Mouse (Mus musculus) liver, embryonic 13.5 days (tissue): ENCODE results near the gene Pcbp3. TPM values are rescaled to one million over a fixed set of nuclear protein-coding genes. Genes with fewer than 3 reads are reported as not detected.

Source experiments
- ATAC-seq: fragments of 200-750 bp; cut with Nextera tagmentation; 2 replicates; pipeline ENCODE4 v1.8.0; 2017; ENCODE audit warnings: low read depth, mild to moderate bottlenecking, moderate number of reproducible peaks, moderate library complexity
- DNase-seq: peaks from one replicate; pipeline ENCODE4 v3.0.0; 2022
- H3K27ac ChIP-seq: fragments of 300-500 bp; sonication (generic); 2 replicates; pipeline ENCODE4 v1.5.1; 2015; ENCODE audit warnings: moderate library complexity, mild to moderate bottlenecking, inconsistent platforms
- H3K27me3 ChIP-seq: fragments of 300-500 bp; sonication (generic); 2 replicates; pipeline ENCODE4 v1.6.1; 2015; ENCODE audit warnings: mild to moderate bottlenecking, inconsistent platforms
- H3K36me3 ChIP-seq: fragments of 300-500 bp; sonication (generic); 2 replicates; pipeline ENCODE4 v1.6.1; 2015; ENCODE audit warnings: mild to moderate bottlenecking, inconsistent platforms
- H3K4me1 ChIP-seq: fragments of 300-500 bp; sonication (generic); replicated peaks from 2 replicates; pipeline ENCODE4 v1.6.1; 2015; ENCODE audit warnings: inconsistent platforms
- H3K4me2 ChIP-seq: fragments of 300-500 bp; sonication (generic); 2 replicates; pipeline ENCODE4 v1.6.1; 2015; ENCODE audit warnings: inconsistent platforms, mild to moderate bottlenecking, moderate library complexity
- H3K4me3 ChIP-seq: fragments of 300-500 bp; sonication (generic); replicated peaks from 2 replicates; pipeline ENCODE4 v1.5.1; 2015; ENCODE audit warnings: mild to moderate bottlenecking, inconsistent platforms
- H3K9ac ChIP-seq: fragments of 300-500 bp; sonication (generic); 2 replicates; pipeline ENCODE4 v1.6.1; 2015; ENCODE audit warnings: mild to moderate bottlenecking, inconsistent platforms
- H3K9me3 ChIP-seq: fragments of 300-500 bp; sonication (generic); replicated peaks from 2 replicates; pipeline ENCODE4 v1.6.1; 2016; ENCODE audit warnings: inconsistent platforms
- WGBS: fragments of 180-500 bp; shearing (Covaris S2); methylation state at CpG from one replicate; pipeline ENCODE4 v1.1.7; 2015; ENCODE audit not compliant: insufficient replicate concordance; 5-methylcytosine and 5-hydroxymethylcytosine counted together
- polyA plus RNA-seq: library from polyadenylated mRNA; unstranded; fragments of >200 nt; fragmentation: Nextera tagmentation; extraction: Ambion mirVana; gene quantifications from 2 replicates; pipeline ENCODE4 v1.2.1, GENCODE M21; 2015

Gene Pcbp3
- polyA plus RNA-seq, 1 experiment from 2014 or later: 5.1 TPM

DNA sequence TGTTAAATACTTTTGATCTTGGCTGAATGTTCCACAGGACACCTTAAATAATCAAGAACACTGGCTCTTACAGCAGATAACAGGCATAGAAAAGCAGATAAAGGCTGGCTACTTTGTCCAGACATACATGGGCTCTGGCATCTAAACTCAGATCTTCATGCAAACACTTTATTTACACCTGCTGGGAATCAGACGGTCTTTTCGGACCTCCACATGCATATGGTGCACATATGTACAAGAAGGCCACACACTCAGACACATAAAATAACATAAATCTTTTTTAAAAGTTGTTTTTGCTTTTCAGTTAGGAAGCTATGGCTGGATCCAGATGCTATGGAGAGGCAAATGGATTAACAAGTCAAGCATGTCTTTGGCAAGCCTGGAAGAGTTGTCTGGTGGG is 37.2 kb downstream of the Pcbp3 start:
- no peaks in the 10 kb centered on the region for H3K9me3 ChIP-seq
- WGBS: 74% methylated on average over 2 of the region's 2 CpGs
- H3K27ac ChIP-seq: no peak overlapping the region

DNA sequence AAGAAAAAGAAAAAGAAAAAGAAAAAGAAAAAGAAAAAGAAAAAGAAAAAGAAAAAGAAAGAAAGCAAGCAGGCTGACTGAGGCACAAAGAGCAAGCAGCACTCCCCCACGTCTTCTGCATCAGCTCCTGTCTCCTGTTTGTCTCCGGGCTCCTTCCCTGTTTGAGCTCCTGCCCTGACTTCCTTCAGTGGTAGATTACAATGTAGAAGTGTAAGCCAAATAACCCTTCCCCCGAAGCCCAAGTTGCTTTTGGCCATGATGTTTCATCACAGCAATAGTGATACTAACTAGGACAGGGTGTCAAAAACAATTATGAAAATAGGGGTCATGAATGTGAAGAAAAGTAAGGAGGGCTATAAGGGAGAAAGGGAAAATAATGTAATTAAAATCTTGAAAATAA is 43.6 kb downstream of the Pcbp3 start:
- H3K9ac ChIP-seq: no peak overlapping the region
- no peak overlapping the region for H3K4me2 ChIP-seq
- no peaks in the 10 kb centered on the region for H3K9me3 ChIP-seq
- H3K27ac ChIP-seq: no peak overlapping the region
- H3K36me3 ChIP-seq: no peaks in the 10 kb centered on the region
- no peak for ATAC-seq
- H3K27me3 ChIP-seq: no peaks in the 10 kb centered on the region
- 53% methylated on average over 3 of the region's 3 CpGs for whole genome bisulfite sequencing
- H3K4me1 ChIP-seq: no peaks in the 10 kb centered on the region
- DNase-seq: no peak
- no peak overlapping the region for H3K4me3 ChIP-seq

More for the DNA sequence above, 37.2 kb downstream of the Pcbp3 start:
- ATAC-seq: no peak
- Histone ChIP-seq H3K4me1 (no peaks in the 10 kb centered on the region), H3K36me3 (no peaks in the 10 kb centered on the region), H3K27me3 (no peaks in the 10 kb centered on the region), H3K4me2 (no peak overlapping the region), H3K9ac (no peak overlapping the region), H3K4me3 (no peak overlapping the region)
- DNase-seq: no peak

DNA sequence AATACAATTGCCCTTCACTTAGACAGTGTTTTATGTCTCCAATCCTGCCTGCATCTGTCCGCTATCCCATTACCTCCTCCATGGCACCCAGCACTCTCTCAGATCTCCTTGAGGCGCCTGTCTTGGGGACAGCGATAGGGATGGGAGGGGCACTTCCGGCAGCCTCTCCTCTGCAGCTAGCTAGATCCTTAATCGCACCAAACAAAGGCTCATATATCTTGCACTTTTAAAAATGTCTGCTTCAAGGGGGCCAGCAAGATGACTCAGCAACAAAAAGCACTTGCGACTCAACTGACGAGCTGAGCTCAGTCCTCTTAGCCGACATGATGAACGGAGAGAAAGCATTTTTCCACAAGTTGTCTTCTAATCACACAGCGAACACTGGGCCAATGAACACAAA is 55.3 kb downstream of the Pcbp3 start:
- H3K9me3 ChIP-seq: no peaks in the 10 kb centered on the region
- H3K9ac ChIP-seq: peak overlapping the region; percentile 14; the same call in 1 of the 2 replicates
- H3K27ac ChIP-seq: peak overlapping the region; percentile 47
- ATAC-seq (peak; percentile 95), DNase-seq (peak; percentile 64)
- WGBS: 23% methylated on average over 10 of the region's 10 CpGs
- H3K4me1 ChIP-seq: peaks cover 63% of the 10 kb centered on the region
- no peaks in the 10 kb centered on the region for H3K36me3 ChIP-seq
- H3K4me3 ChIP-seq: peak overlapping the region; percentile 35
- no peaks in the 10 kb centered on the region for H3K27me3 ChIP-seq
- H3K4me2 ChIP-seq: peak overlapping the region; percentile 60

DNA sequence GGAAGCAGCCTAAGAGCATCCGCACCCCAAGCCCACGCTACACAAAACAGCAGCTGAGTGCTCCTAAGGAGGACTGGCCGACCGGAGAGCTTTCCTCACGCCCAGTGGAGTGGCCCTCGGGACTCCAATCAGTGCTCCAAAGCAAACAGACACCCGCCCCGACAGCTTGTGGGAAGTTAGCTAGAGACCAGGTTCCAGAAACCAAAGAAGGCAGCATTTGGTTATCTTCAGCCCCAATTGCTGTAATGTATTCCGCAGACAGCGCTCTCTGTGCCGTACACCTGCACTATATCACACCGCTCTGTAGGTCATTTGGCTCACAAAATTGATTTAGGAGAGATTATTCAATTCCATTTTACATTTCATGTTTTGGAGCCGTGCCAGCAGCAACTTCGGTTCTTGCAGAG is 55.7 kb downstream of the Pcbp3 start:
- 35% methylated on average over 14 of the region's 14 CpGs for WGBS
- peak; percentile 8 for DNase-seq
- Histone ChIP-seq H3K9ac (peak overlapping the region; percentile 14; the same call in 1 of the 2 replicates), H3K27me3 (no peaks in the 10 kb centered on the region), H3K27ac (0 out of 2 replicates have a peak overlapping the region, but pooled peaks have one; percentile 47), H3K9me3 (no peaks in the 10 kb centered on the region), H3K4me1 (peaks cover 63% of the 10 kb centered on the region), H3K4me3 (peak overlapping the region; percentile 35), H3K4me2 (peak overlapping the region; percentile 60), H3K36me3 (no peaks in the 10 kb centered on the region)
- ATAC-seq: peak; percentile 58

DNA sequence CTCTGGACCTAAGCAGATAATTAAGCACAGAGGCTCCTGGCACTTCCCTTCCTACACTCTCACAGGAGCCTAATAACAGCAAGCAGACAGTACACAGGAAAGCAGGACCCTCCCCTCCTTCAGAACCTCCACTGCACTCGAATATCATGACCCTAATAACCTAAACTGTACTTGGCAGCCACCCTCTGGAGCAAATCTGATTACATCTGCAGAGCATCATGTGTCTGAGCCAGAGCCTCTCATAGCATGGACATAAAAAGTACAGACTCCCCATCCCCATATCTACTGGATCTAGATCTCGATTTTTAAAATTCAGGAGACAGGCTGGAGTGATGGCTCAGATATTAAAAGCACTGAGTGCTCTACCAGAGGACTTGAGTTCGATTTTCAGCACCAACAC is 58.0 kb downstream of the Pcbp3 start:
- DNase-seq (no peak), ATAC-seq (no peak)
- 45% methylated on average over 3 of the region's 3 CpGs for WGBS
- Histone ChIP-seq H3K4me1 (peaks cover 64% of the 10 kb centered on the region), H3K4me3 (no peak overlapping the region), H3K9me3 (no peaks in the 10 kb centered on the region), H3K36me3 (no peaks in the 10 kb centered on the region), H3K27me3 (no peaks in the 10 kb centered on the region), H3K27ac (no peak overlapping the region), H3K9ac (no peak overlapping the region), H3K4me2 (no peak overlapping the region)

DNA sequence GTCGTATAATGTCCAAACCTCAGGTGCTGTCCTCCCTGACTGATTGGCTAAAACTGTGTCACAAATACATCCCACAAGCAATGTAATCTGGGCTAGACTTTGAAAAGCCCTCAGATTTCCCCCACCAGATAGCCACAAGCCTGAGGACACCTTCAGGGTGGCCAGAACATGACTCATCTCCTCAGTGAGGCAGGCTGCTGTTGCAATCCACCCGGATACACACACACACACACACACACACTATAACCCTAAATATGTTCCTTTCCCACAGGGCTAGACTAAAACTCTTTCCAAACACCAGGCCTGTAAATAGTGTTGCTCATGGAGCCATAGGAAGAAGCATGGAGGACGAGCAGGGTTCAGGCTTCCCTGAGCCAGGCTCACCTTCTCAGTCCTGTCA is 58.6 kb downstream of the Pcbp3 start:
- H3K9ac ChIP-seq: no peak overlapping the region
- H3K4me3 ChIP-seq: no peak overlapping the region
- H3K4me2 ChIP-seq: no peak overlapping the region
- ATAC-seq: no peak
- no peaks in the 10 kb centered on the region for H3K27me3 ChIP-seq
- peaks cover 65% of the 10 kb centered on the region for H3K4me1 ChIP-seq
- no peak overlapping the region for H3K27ac ChIP-seq
- no peaks in the 10 kb centered on the region for H3K36me3 ChIP-seq
- no peaks in the 10 kb centered on the region for H3K9me3 ChIP-seq
- WGBS: 61% methylated on average over 3 of the region's 3 CpGs
- DNase-seq: no peak

DNA sequence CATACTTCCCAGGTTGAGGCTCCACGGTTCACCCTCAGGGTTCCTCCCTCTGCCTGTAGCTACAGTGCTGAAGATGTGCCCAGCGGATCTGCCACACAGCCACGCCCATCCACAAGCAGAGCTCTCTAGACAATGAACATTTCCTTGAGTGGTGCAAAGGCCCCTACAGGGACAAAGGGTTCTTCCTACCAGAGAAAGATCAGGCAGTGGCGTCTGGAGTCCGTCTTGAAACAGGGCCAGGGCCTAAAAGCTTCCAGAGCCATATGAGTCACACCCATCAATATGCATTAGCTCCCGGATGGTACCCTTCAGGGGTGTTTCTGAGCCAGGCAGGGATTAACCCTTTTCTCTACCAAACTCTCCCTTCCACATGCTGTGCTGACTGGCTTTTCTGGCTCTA is 59.1 kb downstream of the Pcbp3 start:
- H3K4me3 ChIP-seq: no peak overlapping the region
- ATAC-seq (no peak), DNase-seq (no peak)
- 30% methylated on average over 6 of the region's 6 CpGs for WGBS
- no peak overlapping the region for H3K9ac ChIP-seq
- H3K4me2 ChIP-seq: no peak overlapping the region
- no peak overlapping the region for H3K27ac ChIP-seq
- H3K9me3 ChIP-seq: no peaks in the 10 kb centered on the region
- H3K36me3 ChIP-seq: no peaks in the 10 kb centered on the region
- no peaks in the 10 kb centered on the region for H3K27me3 ChIP-seq
- H3K4me1 ChIP-seq: peaks cover 67% of the 10 kb centered on the region

DNA sequence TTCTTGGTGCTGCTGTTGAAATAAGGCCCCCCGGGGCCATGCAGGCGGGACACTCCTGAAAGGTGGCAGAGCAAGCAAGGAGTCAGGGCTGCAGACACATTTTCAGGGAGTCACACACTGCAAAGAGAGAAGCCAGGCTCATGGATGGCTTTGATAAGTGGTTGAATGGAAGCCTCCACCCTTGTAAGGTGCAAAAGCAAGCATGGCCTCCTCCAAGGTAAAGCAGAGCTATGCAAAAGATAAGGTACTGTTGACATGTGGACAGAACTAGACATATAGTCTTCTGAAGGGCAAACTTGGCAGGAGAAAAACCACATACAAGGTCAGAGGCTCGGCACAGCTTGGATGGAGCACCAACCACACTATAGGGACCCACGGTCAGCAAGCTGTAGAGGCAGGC is 63.3 kb downstream of the Pcbp3 start:
- DNase-seq (no peak), ATAC-seq (peak; percentile 72)
- H3K4me1 ChIP-seq: peaks cover 28% of the 10 kb centered on the region
- no peaks in the 10 kb centered on the region for H3K9me3 ChIP-seq
- no peak overlapping the region for H3K4me2 ChIP-seq
- no peak overlapping the region for H3K9ac ChIP-seq
- H3K27ac ChIP-seq: no peak overlapping the region
- H3K36me3 ChIP-seq: no peaks in the 10 kb centered on the region
- 55% methylated on average over 4 of the region's 4 CpGs for WGBS
- no peaks in the 10 kb centered on the region for H3K27me3 ChIP-seq
- no peak overlapping the region for H3K4me3 ChIP-seq

DNA sequence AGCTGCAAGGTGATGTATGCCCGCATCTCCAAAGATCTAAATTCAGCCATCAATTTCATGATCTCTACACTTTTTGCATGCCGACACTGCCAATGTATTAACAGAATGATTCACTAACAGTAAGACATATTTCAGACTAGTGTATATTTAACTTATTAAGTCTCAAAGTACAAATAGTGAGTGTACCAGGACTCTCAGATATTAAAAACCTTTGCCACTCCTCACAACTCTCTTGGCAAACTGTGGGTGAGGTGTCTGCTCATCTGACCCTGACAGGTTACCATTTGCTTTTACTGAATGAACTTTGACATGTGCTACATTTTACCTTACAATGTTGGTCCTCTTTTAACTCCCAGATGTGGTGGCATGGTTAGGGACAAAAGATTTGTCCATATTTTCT is 70.2 kb downstream of the Pcbp3 start:
- Histone ChIP-seq H3K36me3 (no peaks in the 10 kb centered on the region), H3K9me3 (no peaks in the 10 kb centered on the region), H3K4me2 (no peak overlapping the region), H3K9ac (no peak overlapping the region), H3K27ac (no peak overlapping the region), H3K4me3 (no peak overlapping the region), H3K27me3 (no peaks in the 10 kb centered on the region), H3K4me1 (no peaks in the 10 kb centered on the region)
- ATAC-seq (no peak), DNase-seq (no peak)
- 84% methylated on average over 2 of the region's 2 CpGs for WGBS

DNA sequence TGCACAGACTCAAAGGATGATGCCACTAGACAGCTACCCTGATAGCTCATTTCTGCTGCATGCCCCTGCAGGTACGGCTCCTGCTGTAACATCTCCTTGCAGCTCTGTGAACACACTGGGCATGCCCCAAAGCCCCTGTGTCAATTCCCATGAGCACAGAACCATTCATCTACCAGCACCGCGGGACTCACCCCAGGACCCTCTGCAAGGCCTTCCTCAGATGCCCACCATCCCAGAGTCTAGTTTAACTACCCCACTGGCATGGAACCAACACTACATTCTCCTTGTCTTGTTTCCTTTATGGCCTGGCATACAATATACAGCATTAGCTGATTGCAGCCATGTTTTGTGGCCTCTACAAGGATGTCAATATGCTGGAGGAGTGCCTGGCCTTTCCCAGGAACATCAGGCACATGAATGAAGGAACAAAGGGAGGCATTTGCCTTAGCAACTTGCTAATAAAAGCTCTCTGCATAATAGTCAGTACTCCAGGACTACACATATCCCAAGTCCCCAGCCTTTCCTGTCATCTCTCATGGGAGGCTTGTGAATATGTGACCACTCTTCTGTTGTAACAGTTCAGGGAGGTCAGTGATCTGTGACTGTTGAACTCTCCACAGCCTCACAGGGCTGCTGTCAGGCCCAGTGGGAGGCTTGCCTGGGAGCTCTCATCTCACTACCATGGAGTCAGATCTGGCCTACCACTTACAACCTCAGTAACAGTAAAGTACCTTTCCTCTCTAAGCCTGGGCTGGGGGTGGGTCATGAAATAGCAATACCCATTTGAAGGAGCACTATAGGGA is 78.0 kb downstream of the Pcbp3 start:
- Histone ChIP-seq H3K4me3 (no peak overlapping the region), H3K4me2 (no peak overlapping the region), H3K27me3 (no peaks in the 10 kb centered on the region), H3K9me3 (no peaks in the 10 kb centered on the region), H3K4me1 (peaks cover 4% of the 10 kb centered on the region), H3K9ac (no peak overlapping the region), H3K27ac (no peak overlapping the region), H3K36me3 (no peaks in the 10 kb centered on the region)
- ATAC-seq (peak; percentile 65), DNase-seq (no peak)
- WGBS: 83% methylated on average over 3 of the region's 3 CpGs

DNA sequence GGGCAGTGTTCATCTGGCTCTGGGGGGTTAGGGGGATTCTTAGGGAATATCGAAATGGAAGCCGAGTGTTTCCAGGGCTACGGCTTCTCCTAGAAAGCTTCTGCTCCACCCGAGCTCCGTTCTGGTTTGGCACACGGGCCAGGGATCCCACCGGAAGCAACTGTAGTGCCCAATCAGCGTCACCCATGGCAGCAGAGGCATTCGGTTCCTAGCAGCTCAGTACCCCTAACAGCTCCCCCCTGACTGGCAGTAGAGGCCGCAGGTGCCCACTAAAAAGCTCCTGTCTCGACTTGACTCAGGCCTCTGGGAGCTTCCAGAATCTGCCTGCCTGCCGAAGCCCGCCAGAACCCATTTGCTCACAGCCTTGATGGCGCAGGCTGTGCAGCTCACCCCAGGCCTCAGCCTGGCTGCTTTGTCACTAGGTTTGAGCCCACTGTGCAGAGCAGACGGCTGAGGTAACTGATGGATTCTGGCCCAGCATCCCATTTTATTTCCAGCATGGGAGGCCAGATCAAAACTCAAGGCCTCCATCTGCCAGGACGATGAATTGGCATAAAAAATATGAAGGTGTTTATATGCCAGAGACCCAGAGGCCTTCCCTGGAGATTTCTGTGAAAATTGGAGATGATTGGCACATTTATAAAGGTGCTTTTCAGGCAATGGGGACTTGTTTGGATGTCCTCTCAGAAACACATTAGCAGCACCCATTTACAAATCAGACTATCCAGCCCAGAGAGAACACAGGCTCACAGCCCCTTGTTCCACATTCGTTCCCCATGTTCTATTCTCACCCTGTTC is 78.8 kb downstream of the Pcbp3 start:
- no peak overlapping the region for H3K9ac ChIP-seq
- H3K27ac ChIP-seq: no peak overlapping the region
- DNase-seq: no peak
- WGBS: 71% methylated on average over 17 of the region's 17 CpGs
- no peaks in the 10 kb centered on the region for H3K27me3 ChIP-seq
- no peaks in the 10 kb centered on the region for H3K36me3 ChIP-seq
- no peak overlapping the region for H3K4me3 ChIP-seq
- H3K9me3 ChIP-seq: no peaks in the 10 kb centered on the region
- ATAC-seq: no peak
- peaks cover 4% of the 10 kb centered on the region for H3K4me1 ChIP-seq
- no peak overlapping the region for H3K4me2 ChIP-seq
